Mouse (Mus musculus): ENCODE data around the gene Card11.

DNA sequence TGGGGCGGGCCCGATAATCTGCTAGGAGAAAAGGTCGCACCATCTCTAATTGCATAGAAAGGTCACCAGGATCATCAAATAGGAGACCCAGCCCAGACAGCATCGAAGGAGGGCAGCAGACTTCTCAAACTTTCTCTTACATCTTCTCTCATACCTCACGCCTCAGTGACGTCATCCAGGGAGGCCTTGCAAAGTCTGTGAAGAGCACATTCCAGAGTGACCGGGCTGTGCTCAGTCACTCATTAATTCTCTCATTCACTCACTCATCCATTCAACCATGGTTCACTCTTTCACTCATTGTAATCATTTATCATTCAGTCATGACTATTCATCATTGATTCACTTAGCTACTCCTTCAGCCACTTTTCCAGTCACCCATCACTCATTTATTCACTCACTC lies 63.6 kb downstream of the Card11 start:
- TF ChIP-seq CTCF (IDR thresholded peaks at IDR 0.05; ENCODE audit: insufficient read depth, low read depth, low read length) = no peak
- TF ChIP-seq POLR2A (IDR thresholded peaks at IDR 0.05; ENCODE audit: insufficient read depth, low read depth, low read length) = no peak

Measured in olfactory bulb, adult 2 months (tissue).